Mouse (Mus musculus) lung, embryonic 14.5 days (tissue): ENCODE data around the gene Prmt1. TPM values are rescaled to one million over a fixed set of nuclear protein-coding genes. Genes with fewer than 3 reads are reported as not detected.

Source experiments
- ATAC-seq: fragments of 200-750 bp; cut with Nextera tagmentation; 2 replicates; pipeline ENCODE4 v1.8.0; 2017; ENCODE audit warnings: mild to moderate bottlenecking, moderate TSS enrichment, moderate library complexity; ENCODE audit not compliant: insufficient read depth
- DNase-seq: peaks from one replicate; pipeline ENCODE4 v3.0.0-alpha.2; 2015
- H3K27ac ChIP-seq: fragments of 300-500 bp; sonication (generic); 2 replicates; pipeline ENCODE4 v1.5.1; 2014; ENCODE audit warnings: low read depth, mild to moderate bottlenecking, moderate library complexity
- H3K27me3 ChIP-seq: fragments of 300-500 bp; sonication (generic); 2 replicates; pipeline ENCODE4 v1.6.1; 2014; ENCODE audit warnings: low read length, control low read depth; ENCODE audit not compliant: insufficient read depth
- H3K36me3 ChIP-seq: fragments of 300-500 bp; sonication (generic); 2 replicates; pipeline ENCODE4 v1.6.1; 2014; ENCODE audit warnings: control low read depth; ENCODE audit not compliant: insufficient read depth
- H3K4me1 ChIP-seq: fragments of 300-500 bp; sonication (generic); 2 replicates; pipeline ENCODE4 v1.6.1; 2014; ENCODE audit warnings: antibody characterized with exemption, control low read depth; ENCODE audit not compliant: insufficient read depth
- H3K4me2 ChIP-seq: fragments of 300-500 bp; sonication (generic); 2 replicates; pipeline ENCODE4 v1.6.1; 2014; ENCODE audit warnings: mild to moderate bottlenecking
- H3K4me3 ChIP-seq: fragments of 300-500 bp; sonication (generic); 2 replicates; pipeline ENCODE4 v1.5.1; 2014; ENCODE audit warnings: low read depth, low read length
- H3K9ac ChIP-seq: fragments of 300-500 bp; sonication (generic); 2 replicates; pipeline ENCODE4 v1.6.1; 2014
- H3K9me3 ChIP-seq: fragments of 300-500 bp; sonication (generic); 2 replicates; pipeline ENCODE4 v1.6.1; 2016; ENCODE audit warnings: low read depth, low read length, control low read depth
- CTCF ChIP-seq: IDR thresholded peaks from 2 replicates; pipeline ENCODE4 v1.5.1; 2016; ENCODE audit warnings: antibody characterized with exemption, low read depth
- whole genome bisulfite sequencing: fragments of 180-500 bp; shearing (Covaris S2); extraction: QIAGEN DNeasy Blood & Tissue Kit; methylation state at CpG from one replicate; pipeline ENCODE4 v1.1.7; 2014; 5-methylcytosine and 5-hydroxymethylcytosine counted together
- polyA plus RNA-seq: library from polyadenylated mRNA; unstranded; fragments of >200 nt; fragmentation: Nextera tagmentation; extraction: Ambion mirVana; gene quantifications from 2 replicates; pipeline ENCODE4 v1.2.1, GENCODE M21; 2014

Prmt1 gene
- polyA plus RNA-seq, 1 experiment from 2014 or later: 238 TPM

DNA sequence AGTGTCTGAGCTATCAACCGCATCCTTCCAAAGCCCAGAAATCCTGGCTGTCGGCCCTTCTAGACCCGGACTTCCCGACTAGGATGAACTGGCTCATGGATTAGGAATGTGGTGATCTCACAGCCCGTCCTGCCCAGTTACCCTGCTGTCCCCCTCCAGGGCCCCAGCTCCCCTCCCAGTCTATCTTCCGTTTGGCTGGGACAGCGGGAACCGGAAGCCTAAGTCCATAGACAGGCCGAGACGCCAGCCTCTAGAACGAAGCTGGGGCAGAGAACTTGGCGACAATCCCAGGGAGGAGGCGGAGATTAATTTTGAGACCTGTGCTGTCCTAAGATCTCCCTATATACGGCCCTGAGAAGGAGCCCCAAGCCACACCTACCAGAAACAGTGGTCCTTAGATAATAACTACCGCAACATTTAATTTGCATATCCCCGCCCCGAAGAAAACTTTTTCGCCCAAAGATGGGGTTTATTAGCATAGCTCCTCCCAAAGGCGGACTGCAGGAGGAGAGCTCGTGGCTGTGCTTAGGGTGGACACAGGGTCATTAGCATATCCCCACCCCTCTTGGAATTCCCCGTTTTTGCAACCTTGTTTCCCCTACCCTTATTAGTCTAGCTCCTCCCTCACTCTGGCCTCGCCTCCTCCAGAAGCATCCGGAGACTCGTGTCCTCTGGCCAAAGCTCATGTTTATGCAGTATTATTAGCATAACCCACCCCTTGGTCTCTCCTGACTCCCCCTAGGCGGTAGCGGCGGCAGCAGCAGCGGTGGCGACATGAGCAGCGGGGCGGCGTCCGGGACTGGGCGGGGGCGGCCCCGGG is 31.1 kb upstream of the Prmt1 start, which contains the start of gene Rras:
Gene Rras, plus strand, starts transcription at position 720 of the 820 bp plus-strand sequence.
- H3K27me3 ChIP-seq: no peaks in the 10 kb centered on the region
- WGBS: 0% methylated on average over 36 of the region's 36 CpGs
- H3K9me3 ChIP-seq: no peaks in the 10 kb centered on the region
- peak; percentile 93 for ATAC-seq
- peak within 1 kb of the TSS; percentile 98 for H3K27ac ChIP-seq
- H3K36me3 ChIP-seq: peaks cover 19% of the 10 kb centered on the region
- peak within 1 kb of the TSS; percentile 68 for H3K4me2 ChIP-seq
- H3K4me3 ChIP-seq: peak within 1 kb of the TSS; percentile 96
- DNase-seq: peak; percentile 98
- no peak; the same call in 1 of the 2 replicates for TF ChIP-seq CTCF
- peaks cover 15% of the 10 kb centered on the region for H3K4me1 ChIP-seq
- H3K9ac ChIP-seq: peak within 1 kb of the TSS; percentile 92

DNA sequence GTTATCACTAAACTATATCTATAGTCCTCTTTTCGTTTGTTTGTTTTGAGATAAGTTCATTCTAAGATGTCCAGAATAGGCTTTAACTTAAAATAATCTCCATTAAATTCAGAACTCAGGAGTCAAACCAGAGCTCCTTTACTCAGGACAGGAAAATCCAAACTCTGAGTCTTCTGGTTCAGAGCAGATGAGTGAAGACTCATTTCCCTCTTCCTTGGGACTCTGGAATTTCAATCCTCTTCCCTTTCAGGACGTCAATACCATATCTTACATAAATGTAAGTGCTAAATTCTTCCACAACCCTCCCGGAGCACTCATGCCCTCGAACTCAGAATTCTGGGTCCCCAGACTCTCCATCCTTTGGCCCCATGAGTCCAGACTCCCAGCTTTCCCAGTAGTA is 30.4 kb upstream of the Prmt1 start:
- no peak for TF ChIP-seq CTCF
- ATAC-seq (no peak), DNase-seq (no peak)
- Histone ChIP-seq H3K4me2 (peak overlapping the region; percentile 68), H3K27ac (peak overlapping the region; percentile 98), H3K9ac (peak overlapping the region; percentile 92), H3K4me3 (peak overlapping the region; percentile 96), H3K9me3 (no peaks in the 10 kb centered on the region), H3K36me3 (peaks cover 26% of the 10 kb centered on the region), H3K27me3 (no peaks in the 10 kb centered on the region), H3K4me1 (peaks cover 15% of the 10 kb centered on the region)
- 0% methylated on average over 4 of the region's 4 CpGs for WGBS

DNA sequence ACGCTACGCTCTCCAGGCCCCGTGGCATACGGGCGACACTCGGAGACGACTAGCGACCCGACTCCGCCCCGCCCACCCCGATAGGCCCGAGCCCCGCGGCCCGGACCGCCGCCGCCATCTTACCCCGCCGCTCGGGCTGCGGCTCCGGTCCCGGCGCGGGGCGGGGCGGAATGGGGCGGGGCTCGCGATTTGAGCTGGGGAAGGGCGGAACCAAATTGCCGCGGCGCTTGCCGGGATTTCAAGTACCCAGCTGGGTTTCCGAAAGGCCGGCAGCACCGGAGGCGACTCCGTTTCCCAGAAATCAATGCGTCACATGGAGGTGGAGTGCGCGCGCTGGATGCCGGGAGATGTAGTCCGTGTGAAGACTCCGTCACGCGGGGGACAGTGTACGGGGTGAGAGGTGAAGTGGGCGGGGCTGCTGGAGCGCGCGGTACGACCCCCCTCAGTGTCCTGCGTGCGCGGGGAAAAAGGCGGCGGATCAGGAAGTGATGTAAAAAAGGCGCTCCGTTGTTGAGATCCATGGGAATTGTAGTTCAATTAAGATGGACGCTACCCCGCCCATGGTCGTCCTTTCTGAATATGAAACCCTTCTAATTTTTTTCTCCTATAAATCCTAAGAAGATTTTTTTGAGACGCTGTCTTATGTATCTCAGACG is 29.7 kb upstream of the Prmt1 start, which contains the start of gene Scaf1:
Gene Scaf1, minus strand, starts transcription at position 407 of the 656 bp plus-strand sequence.
- under 1% methylated on average over 69 of the region's 69 CpGs for WGBS
- peaks cover 33% of the 10 kb centered on the region for H3K36me3 ChIP-seq
- peak; percentile 76 for ATAC-seq
- H3K4me3 ChIP-seq: peak within 1 kb of the TSS; percentile 96
- no peaks in the 10 kb centered on the region for H3K9me3 ChIP-seq
- peak within 1 kb of the TSS; percentile 98 for H3K27ac ChIP-seq
- H3K4me1 ChIP-seq: peaks cover 15% of the 10 kb centered on the region
- H3K4me2 ChIP-seq: peak within 1 kb of the TSS; percentile 68
- H3K27me3 ChIP-seq: no peaks in the 10 kb centered on the region
- no peak for TF ChIP-seq CTCF
- H3K9ac ChIP-seq: peak within 1 kb of the TSS; percentile 92
- DNase-seq: peak; percentile 100

DNA sequence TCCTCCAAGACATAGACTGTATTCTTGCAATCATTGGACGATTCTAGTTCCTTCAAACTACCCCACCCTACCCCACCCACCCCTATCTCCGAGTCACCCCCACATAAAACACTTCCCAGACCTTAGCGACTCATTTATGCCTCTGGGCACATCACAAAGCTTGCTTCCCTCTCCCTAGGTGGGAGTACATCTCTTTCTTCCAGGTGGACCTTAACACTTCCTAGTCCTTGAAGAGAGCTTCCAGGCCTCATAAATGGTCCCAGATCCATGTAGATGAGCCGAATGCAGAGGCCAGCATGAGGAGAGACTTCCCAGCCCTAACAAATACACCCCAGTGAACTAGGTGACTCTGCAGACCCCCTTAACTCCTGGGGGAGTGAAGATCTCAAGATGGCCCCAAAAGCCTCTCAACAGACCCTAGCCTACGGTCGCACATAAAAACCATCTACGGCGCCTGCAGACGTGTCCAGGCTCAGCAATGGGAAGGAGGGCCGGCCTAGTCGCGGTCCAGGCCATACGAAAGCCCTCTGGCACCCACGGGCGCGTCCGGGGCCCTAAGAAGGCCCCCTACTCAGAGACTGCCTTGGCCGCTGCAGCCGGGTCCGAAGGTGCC is 29.1 kb upstream of the Prmt1 start:
- peak overlapping the region; percentile 92 for H3K9ac ChIP-seq
- H3K9me3 ChIP-seq: no peaks in the 10 kb centered on the region
- no peak for TF ChIP-seq CTCF
- H3K27me3 ChIP-seq: no peaks in the 10 kb centered on the region
- DNase-seq: no peak
- under 1% methylated on average over 20 of the region's 20 CpGs for WGBS
- H3K4me3 ChIP-seq: peak overlapping the region; percentile 96
- H3K4me1 ChIP-seq: peaks cover 15% of the 10 kb centered on the region
- ATAC-seq: no peak; the same call in 1 of the 2 replicates
- H3K36me3 ChIP-seq: peaks cover 39% of the 10 kb centered on the region
- H3K27ac ChIP-seq: peak overlapping the region; percentile 98
- H3K4me2 ChIP-seq: peak overlapping the region; percentile 68

DNA sequence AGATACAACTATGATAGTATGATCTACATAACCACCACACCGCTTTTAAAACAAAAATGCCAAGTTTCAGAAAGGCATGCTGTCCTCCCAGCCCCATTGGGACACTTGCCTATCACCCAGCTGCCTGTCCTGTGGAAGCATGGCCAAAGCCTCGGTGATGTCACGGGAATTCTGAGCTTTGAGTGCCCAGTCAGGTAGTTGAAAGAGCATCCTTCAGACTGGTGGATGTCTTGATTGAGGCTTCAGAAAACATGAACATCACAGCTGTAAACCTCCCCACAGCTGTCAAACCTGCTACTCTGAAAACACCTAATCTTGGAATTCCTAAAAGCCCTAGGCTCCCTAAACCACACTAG is 27.7 kb upstream of the Prmt1 start:
- Histone ChIP-seq H3K4me3 (peak overlapping the region; percentile 96), H3K27ac (no peak overlapping the region), H3K9ac (0 out of 2 replicates have a peak overlapping the region, but pooled peaks have one; percentile 92), H3K27me3 (no peaks in the 10 kb centered on the region), H3K9me3 (no peaks in the 10 kb centered on the region), H3K4me1 (peaks cover 15% of the 10 kb centered on the region), H3K36me3 (peaks cover 53% of the 10 kb centered on the region), H3K4me2 (peak overlapping the region; percentile 68; the same call in 1 of the 2 replicates)
- ATAC-seq (no peak), DNase-seq (no peak)
- 92% methylated on average over 3 of the region's 3 CpGs for WGBS
- no peak for TF ChIP-seq CTCF

DNA sequence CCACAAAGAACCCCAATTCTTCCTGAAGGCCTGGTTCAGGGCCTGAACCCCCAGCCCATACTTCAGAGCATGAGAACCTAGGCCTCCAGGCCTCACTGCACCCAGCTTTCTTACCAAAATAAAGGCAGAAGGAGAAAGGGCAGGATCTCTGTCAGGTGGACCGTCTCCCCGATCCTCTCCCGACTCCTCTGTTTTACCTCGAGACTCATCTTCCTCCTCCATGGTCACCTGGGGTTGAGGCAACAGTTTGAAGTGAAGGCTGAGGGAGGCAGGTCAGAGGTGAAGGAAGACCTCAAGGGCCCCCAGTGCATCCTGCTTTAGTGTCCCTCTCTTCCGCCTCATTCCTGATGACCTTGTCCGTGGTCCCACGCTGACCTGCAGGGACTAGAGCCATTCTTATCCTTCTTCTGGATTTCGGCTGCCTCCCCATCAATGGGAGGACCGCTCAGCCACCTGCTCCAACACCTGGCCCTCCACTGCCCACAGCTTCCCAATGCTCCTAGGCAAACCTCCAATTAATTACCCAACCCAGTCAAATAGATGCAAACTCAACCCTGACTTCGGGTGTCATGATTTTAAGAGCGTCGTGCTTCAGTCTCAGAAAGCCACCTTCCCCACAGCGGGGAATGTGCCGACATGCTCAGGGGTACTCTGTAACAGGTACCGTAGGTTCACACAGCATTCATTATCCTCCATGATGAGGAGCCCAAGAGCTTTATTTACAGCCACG is 27.2 kb upstream of the Prmt1 start:
- H3K9me3 ChIP-seq: no peaks in the 10 kb centered on the region
- no peak overlapping the region for H3K9ac ChIP-seq
- H3K27me3 ChIP-seq: no peaks in the 10 kb centered on the region
- no peak overlapping the region for H3K4me3 ChIP-seq
- no peak overlapping the region for H3K4me2 ChIP-seq
- whole genome bisulfite sequencing: 96% methylated on average over 16 of the region's 16 CpGs
- ATAC-seq (no peak), DNase-seq (no peak)
- no peak overlapping the region for H3K27ac ChIP-seq
- peaks cover 10% of the 10 kb centered on the region for H3K4me1 ChIP-seq
- H3K36me3 ChIP-seq: peaks cover 58% of the 10 kb centered on the region
- no peak for TF ChIP-seq CTCF
